Mouse (Mus musculus) lung, adult 2 months (tissue): ENCODE results near the gene Adgrf5.

Source experiments
- CTCF ChIP-seq: fragments of 200-500 bp; IDR thresholded peaks from 2 replicates; pipeline ENCODE4 v1.5.1; 2011; ENCODE audit warnings: mild to moderate bottlenecking, low read length, control low read depth; ENCODE audit not compliant: insufficient read depth
- POLR2A ChIP-seq: fragments of 200-500 bp; IDR thresholded peaks from 2 replicates; pipeline ENCODE4 v1.6.1; 2011; ENCODE audit warnings: low read depth, mild to moderate bottlenecking, control low read depth, low read length, borderline replicate concordance; ENCODE audit errors: extremely low read depth

- TF ChIP-seq POLR2A, result no peak
- TF ChIP-seq CTCF, result no peak
Measured at GRCm38 (mm10) chr17:43374020-43374419, 13.8 kb downstream of the Adgrf5 start.
